Mouse (Mus musculus) cerebellum, postnatal 25 days (tissue): ENCODE measurements around the gene Capn10.
"Not testable (repeated sequence)": the region's sequence is repeated elsewhere in the genome, so short reads cannot be mapped to it uniquely, and the experiment has no call there.

Experiments
- DNase-seq, 2 experiments: peaks; one replicate each; pipeline ENCODE4 v3.0.0; 2021; ENCODE audit warnings: mixed read lengths in 2 of 2

Capn10 gene

DNA sequence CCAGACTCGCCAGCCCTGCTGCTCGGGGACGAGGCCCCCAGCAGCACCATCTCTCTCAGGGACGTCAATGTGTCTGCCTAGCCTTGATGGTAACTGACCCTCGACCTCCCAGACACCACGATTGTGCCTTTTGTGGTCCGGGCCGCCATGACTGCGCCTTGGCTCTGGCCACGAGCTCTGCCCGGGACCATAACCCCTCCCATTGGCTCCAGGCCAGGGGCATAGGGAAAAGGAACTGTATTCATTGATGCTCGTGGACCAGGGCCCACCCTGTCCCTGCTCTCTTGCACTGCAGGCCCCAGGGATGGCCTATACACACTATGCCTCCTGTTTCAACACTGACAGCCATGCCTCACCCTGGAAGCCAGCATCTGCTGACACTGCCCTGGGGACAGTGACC lies 14.4 kb upstream of the Capn10 start:
- peak in 1 of 2 experiments; percentile 43 for DNase-seq

DNA sequence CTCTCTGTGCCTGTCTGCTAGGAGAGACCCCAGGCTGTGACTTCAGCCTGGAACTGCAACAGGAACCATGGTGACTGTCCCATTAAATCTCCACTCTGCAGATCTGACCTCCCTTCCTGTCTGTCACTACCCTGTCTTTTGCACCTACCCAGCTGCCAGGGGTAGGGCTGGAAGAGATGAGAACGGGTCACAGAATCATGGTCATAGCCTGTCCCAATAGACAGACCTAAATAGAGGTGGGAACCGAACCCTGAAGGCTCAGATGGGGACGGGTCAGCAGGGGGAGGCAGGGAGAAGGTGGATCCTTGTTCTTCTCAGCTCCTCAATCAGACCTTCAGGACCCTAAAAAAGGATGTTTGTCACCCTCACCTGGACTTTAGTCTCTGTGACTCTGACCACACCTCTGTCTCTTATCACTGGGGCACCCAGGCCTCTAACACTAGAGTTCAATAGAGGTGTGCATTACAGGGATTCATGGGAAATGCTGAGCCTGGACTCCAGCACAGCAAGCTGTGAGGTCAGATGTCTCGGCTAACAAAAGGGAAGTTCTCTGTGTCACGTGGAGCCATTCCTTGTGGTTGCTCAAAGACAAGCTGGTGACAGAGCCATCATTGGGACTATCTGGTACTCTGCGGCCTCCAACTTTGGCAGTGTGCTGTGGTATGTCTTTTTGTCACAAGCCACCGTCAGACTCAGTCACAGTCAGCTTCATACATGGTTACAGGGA lies 13.5 kb upstream of the Capn10 start:
- DNase-seq: no peak

DNA sequence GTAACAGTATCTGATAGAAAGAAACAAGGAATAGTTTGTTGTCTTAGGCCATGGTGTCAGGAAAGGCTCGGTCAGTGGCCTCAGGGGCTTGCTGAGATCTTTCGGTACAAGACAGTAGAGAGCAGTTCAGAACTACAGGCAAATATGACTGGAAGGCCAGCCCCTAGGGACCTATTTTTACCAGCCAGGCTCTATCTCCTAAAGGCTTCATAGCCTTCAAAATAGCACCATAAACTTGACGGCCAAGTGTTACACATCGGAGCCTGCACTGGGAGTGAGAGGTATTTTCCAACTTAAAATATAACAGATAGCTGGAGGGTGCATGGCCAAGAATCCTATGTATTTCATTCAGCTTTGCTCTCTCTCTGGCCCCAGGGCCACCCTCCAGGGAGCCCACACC lies 12.7 kb upstream of the Capn10 start:
- no peak for DNase-seq

DNA sequence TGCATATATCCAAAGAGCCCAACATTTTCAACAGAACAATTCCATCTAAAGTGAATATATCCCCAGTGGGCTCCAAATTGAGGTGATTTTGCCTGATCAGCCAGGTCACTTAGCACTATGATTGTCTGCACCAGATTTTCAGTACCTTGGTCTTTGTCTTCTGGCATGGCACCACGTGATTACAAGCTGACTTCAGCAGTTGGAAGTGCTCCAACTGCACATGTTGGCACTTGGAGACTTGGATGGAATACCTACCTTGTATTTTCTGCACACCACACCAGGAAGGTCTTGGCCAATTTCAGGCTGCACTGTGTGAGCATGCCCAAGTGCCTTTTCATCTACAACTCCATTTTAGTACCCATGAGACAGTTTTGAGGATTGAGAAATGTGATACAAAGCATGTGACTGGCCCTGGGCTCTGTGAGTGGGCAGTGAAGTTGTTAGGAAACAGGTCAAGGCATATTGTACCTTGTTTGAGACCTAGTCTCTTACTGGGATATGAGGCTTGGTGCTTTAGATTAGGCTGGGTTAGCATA lies 3.9 kb upstream of the Capn10 start:
- DNase-seq: no peak

DNA sequence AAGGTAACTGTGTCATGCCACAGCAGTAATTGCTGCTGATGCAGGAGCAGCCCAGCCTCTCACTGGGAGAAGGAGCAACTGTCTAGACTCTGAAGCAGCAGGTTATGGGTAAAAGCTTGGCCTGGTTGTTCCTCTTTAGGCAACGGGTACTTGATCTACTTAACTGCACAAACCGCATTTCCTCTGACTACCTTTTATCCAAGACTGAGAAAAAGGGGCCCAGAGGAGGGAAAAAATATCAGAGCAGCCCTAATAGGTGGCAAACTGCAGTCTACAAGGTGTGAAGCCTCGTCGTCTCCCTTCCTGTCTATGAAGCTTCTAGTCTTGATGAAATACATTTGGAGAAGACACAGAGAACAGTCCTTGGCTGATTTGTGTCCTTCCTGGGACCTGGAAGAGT lies 565 bp upstream of the Capn10 start:
- no peak for DNase-seq

DNA sequence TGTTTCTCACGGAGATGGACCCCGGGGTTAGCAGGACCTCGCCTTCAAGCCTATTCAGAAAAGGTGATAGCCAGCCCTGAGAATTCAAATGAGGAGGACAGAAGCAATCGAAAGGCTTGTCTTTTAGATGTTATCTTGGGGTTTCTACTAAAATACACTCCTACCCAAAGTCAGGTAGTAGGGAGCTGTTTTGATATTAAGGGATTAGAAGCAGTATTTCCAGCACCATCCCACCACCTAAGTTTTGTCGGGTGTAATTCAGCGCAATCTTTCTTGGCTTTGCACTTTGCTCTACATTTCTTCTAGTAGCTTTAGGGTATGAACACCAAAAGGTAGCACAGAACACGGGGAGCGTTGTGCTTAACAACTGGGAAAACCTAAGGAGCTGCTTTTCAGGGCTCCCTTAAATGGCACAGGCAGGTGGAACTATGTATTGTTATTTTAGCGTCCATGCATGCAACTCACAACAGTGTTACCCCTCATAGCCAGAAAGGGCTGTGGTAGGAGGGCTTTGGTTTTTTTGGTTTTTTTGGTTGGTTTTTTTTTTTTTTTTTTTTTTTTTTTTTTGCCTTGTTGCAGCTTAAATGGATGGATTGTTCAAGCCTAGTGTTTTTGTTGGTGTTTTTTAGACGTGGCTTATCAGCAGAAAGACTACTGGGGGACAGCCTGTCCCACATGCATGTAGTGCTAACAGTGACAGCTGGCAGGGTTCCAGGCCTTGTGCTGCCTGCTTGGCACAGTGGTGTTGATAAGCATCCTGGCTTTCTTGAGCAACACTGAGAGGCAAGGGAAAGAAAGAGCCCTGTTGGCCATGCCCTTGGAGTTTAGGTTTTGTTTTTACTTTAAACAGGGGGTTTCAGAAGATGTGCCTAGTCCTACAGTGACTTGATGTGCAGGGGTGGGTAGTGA lies 1.1 kb downstream of the Capn10 start:
- peak in 1 of 2 experiments; percentile 75 for DNase-seq

DNA sequence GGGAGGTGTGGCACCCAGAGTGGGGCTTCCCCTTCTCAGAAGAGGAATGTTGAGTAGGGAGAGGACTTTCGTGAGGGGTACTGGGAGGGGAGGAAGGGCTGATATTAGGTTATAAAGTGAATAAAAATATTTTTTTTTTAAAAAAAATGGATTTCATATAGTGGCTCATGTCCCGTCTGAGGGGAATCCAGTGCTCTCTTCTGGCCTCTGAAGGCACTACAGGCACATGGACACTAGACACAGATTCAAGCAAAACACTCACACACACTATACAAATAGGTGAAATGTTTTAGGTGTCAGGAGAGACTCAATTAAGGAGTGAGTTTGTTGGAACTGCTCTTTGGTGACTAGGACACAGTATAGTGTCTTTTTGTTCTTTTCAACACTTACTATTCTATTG lies 1.8 kb downstream of the Capn10 start:
- DNase-seq: no peak

DNA sequence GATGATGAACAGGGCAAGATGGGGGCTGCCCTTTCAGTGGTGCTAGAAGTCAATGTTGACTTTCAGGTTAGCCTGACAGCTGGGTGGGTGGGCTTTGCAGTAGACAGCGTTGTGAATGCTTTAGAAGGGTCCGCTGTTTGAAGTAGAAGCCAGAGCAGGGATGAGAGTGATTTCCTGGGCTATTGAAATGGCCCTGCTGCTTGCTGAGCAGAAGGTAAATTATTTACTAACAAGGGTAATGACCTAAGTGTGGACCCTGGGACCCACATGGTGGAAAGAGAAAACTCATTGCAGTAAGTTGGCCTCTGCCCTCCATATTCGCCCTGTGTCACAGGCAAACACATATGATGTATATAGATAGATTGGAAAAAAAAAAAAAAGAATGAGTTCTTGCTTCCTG lies 2.3 kb downstream of the Capn10 start:
- no peak for DNase-seq

DNA sequence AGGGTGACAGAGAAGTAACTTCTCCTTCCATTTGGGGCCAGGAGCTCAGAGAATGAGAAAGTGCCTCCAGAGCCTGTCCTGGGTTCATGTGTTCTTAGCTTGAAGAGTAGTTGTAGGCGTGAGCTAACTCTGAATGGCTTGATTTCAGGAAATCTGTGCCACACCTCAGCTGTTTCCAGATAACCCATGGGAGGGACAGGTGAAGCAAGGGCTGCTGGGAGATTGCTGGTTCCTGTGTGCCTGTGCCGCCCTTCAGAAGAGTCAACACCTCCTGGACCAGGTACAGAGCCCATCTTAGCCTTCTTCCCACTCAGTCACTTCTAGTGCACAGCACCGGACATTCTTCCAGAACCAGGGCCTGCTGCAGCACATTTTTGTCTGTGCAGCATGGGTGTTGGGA lies 3.6 kb downstream of the Capn10 start:
- DNase-seq: no peak

DNA sequence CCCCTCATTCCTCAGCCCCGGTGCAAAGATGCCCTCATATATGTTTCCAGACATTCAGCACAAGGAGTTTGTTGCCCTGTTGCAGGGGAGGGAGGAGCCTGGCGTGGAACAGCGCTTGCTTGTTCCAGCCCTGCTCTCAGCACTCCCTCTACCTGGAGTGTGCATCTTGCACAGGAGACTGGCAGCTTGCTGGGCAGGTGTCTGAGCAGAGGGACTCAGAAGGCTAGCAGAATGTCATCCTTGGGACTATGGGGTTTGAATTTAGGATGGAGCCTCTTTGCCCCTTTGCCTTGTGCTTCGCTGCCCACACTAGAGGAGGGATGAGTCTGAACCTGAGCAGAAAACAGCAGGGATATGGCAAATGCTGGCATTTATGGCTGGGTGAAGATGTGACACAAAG lies 5.6 kb downstream of the Capn10 start:
- DNase-seq: peak; percentile 53 to 63

DNA sequence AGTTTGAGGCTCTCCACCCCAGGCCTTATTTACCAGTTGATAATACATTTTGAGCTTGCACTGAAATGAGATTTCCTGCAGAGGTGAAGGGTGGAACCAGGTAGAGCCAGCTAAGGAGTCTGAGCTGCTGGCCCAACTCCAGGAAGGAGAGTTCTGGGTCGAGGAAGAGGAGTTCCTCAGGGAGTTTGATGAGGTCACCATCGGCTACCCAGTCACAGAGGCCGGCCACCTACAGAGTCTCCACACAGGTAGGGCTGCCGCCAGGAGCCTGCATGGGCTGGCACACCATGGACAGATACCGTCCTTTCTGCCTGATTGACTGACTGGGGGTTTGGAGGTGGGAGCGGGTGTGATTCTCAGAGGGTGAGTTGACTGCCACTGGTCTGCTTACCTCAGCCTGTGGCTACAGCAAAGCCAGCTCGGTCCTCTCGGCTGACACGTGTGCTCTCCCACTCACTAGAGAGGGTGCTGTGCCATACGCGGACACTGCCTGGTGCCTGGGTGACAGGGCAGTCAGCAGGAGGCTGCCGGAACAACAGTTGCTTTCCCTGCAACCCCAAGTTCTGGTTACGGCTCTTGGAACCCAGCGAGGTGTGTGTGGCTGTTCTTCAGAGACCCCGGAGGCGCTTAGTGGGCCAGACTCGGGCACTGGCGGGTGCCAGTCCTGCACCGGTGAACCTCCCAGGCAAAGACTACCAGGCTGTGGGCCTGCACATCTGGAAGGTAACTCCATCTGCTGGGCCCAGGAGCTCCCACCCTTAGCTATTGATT lies 9.2 kb downstream of the Capn10 start:
- peak in 1 of 2 experiments; percentile 3 for DNase-seq

DNA sequence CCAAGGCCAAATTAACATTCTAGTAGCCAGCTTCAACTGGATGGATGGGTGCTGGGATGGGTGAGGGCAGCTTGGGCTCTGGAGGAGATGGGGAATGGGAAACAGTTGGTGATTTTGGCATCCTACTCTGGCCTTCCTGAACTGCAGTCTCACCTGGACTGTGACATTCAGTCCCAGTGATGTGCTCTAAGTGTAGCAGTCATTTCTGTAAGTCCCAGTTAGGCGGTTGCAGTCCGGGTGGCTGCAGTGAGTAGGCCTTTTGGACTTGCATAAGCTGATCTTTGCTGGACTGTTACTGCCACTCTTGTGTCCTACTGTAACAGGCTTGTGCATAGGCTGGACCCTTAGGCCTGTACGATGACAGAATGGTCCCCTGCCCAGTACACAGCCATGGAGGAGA lies 13.8 kb downstream of the Capn10 start:
- DNase-seq: no peak

DNA sequence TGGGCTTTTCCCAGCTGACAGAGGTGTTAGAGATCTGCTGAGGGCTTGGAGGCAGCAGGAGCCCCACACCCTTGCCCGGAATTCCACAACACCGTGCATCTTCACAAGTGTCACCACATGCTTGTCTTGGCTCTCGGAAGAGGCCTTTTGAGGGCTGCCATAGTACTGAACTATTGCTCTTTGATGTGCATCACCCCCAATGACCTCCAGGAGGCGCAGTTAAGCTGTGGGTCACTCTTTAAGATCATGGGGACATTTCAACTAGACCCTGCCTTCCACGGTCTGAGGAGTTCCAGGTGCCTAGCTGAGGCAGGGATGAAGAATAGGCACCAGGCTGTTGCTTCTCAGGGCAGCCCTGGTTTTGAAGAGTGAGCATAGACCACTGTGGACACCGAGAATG lies 15.2 kb downstream of the Capn10 start:
- peak in 1 of 2 experiments; percentile 54 for DNase-seq

DNA sequence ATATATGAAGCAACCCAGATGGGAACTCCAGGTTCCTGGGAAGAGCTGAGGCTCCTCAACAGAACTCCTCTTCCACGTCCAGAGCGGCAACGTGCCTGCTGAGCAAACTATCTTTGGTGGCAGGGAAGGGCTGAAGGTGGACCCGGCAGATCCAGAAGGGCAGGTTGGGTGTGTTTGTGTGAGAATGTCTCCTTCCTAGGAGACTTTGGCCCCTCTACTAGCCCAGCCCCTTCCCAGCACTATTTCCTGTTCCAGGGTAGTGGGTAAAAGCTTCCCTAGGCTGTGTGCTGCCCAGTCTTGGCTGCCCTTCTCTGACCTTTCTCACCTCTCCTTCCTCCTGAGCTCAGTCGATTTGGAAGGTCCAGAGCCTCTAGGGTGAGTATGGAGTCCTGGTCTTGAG lies 16.4 kb downstream of the Capn10 start, which contains the start of gene Gpr35:
Gpr35 (plus strand) TSS at position 259 of the 400 bp plus-strand sequence.
- DNase-seq: peak in 1 of 2 experiments; percentile 3

DNA sequence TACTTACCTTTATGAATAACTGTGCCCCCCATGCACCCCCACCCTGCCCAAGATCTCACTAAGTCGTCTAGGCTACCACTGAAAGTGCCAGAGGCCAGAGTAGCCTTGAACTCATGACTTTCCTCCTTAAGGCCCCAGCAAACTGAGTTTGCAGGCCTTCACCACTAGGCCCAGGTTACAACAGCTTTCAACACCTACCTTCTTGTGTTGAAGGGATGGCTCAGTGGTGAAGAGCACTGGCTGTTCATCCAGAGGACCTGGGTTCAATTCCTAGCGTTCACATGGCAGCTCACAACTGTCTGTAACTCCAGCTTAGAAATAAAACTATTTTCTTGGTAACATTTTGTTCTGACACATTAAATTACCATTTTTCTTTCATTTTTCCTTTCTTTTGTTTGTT lies 19.5 kb downstream of the Capn10 start:
- DNase-seq: peak in 1 of 2 experiments; percentile 0

DNA sequence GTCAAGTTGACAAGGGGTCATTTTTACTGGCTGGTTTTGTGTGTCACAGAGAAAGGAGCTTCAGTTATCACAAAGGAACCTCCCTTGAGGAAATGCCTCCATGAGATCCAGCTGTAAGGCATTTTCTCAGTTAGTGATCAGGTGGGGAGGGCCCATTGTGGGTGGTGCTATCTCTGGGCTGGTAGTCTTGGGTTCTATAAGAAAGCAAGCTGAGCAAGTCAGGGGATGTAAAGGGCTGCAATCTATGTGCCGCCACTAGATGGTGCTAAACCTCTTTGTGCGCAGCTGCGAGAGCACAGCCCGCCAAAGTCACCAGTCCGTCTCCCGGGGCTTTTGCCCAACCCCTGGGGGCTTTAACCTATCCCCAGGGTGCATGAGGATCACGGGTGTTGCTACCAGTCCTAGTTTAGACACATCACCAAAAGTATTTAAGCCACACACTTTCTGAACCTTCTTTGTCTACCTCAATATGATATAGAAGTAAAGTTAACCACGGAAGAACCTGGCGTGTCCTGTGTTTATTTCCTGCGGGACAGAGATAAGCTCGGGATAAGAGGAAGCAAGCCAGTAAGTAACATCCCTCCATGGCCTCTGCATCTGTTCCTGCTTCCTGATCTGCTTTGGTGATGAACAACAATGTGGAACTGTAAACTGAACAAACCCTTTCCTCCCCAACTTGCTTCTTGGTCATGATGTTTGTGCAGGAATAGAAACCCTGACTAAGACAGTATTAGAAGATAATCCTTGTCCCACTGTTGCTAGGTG lies 22.6 kb downstream of the Capn10 start:
- peak; percentile 78 to 84 for DNase-seq

DNA sequence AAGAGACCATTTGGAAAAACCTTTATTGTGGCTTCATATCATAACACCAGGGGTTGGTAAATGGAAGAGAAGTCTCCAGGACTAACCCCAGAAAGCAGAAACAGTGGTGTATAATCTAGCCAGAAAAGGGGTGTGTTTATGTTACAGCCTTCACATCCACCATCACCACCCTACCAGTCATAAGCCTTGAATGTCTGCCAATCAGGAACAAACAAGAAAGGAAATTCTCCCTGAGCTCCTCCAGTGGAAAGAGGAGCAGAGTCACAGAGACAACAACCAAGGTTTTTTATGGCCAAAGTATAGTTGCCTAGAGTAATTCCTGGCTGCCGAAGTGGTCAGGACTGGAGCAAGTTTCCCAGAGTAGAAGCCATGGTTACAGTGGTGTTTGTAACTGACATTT lies 24.8 kb downstream of the Capn10 start:
- DNase-seq: peak in 1 of 2 experiments; percentile 0

DNA sequence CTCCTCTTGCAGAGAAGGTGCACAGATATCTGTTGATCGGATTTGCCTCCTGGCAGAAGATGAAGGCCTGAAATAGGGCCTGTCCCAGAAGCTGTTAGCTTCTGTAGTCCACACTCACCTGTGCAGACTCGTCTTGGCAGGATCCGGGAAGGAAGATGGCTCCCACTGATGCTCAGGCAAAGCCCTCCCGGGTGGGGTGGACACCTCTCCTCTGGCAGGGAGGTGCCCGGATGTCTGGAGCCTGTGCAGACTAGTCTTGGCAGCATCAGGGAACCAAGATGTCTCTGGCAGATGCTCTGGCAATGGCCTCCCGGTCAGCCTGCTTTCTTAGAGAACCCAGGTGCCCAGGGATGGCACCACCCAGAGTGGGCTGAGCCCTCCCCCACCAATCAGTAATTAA lies 36.6 kb downstream of the Capn10 start:
- DNase-seq: not testable (repeated sequence)

DNA sequence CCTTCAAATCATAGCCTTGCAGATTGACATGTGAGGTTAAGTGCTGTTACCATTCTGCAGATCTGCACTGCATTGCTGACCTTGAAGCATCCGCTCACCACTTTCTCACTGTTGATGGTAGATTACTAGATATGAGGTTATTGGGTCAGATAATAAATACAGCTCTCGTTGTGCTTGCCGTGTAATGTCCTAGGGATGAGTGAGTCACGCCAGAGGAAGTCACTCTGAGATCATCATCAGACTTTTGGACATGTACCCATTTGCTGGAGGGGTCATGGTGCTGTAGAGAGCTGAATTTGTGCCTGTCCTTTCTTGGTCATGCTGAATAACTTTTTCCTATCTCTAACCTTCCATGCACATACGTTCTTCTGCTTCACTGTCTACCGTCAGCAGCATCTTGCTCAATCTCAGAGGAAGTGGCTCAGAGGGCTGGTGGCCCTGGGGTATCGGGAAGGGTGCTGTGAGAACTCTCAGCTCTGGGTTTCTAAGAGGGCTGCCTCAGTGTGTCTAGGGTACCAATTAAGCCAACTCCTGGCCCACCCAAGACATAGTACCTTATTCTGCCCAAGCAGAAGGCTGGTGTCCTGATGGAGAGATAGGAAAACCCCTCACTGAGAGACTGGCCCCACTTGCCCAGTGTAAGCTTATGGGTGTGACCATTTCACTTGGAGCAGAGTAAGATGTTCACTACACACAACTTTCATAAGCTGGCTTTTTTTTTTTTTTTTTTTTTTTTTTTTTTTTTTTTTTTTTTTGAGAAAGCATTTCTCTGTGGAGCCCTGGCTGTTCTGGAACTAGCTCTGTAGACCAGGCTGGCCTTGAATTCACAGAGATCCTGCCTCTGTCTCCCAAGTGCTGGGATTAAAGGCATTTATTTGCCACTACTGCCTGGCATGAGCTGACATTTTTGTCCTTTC lies 38.0 kb downstream of the Capn10 start:
- DNase-seq: no peak

DNA sequence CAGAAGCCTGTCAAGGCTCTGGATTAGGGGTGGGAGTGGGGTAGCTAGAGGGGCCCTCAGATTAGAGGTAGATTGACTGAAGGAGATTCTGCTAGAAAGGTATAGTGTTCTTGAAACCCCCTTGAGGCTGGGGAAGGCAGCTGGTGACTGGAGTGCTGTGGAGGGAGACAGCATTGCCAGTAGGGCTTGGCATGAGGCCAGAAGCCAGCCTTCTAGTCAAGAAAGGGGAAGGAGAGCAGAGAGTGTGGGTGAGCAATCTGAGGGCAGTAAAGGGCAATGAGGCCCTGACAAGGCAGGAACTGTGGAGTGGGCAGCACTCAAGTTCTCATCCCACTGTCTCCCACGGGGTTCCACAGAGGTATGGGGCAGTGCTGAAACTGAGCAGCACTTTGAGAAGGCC lies 38.7 kb downstream of the Capn10 start:
- peak in 1 of 2 experiments; percentile 62 for DNase-seq

DNA sequence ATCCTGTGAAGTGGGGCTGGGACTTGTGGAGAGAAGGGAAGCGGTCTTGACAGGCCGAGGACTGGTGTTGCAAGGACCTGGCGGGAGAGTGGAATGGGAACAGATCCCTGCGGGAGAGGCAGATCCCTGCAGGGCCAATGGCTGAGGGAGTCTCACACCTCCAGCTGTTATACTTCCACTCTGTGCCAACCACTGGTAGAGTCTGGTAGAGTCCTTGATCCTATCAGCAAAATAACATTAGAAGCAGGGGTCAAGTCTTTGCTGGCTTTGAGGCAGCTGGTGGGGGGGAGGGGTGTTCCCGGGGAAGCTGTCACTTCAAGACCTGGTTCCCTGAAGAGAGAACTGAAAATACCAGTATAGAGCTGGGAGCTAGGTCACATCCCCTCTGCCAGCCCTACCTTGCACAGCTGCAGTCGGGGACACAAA lies 42.0 kb downstream of the Capn10 start:
- no peak for DNase-seq
